Mouse (Mus musculus): Measurements from ENCODE around the gene Palm3.
"Not testable (repeated sequence)": the region's sequence is repeated elsewhere in the genome, so short reads cannot be mapped to it uniquely, and the experiment has no call there.

DNA sequence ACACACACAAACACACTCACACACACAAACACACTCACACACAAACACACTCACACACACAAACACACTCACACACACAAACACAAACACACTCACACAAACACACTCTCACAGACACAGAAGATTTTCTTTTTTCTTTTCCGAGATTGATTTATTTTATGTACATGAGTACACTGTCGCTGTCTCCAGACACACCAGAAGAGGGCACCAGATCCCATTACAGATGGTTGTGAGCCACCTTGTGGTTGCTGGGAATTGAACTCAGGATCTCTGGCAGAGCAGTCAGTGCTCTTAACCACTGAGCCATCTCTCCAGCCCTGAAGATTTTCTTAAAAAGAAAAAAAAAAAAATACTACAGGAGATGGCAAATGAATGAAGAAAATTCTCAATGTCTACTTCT, 38.0 kb upstream of the Palm3 start:
- not testable (repeated sequence) for TF ChIP-seq EP300 (IDR thresholded peaks at IDR 0.05; ENCODE audit: low read depth)
- TF ChIP-seq CTCF (IDR thresholded peaks at IDR 0.05; ENCODE audit: low read depth), result peak; percentile 36; the same call in 1 of the 2 replicates

Measured in liver, embryonic 14.5 days (tissue).